Mouse (Mus musculus) spleen, adult 2 months (tissue): ENCODE results near the gene Rnf4.

Source experiments
- CTCF ChIP-seq: fragments of 200-500 bp; IDR thresholded peaks from 2 replicates; pipeline ENCODE4 v1.5.1; 2011; ENCODE audit warnings: mild to moderate bottlenecking, inconsistent platforms; ENCODE audit not compliant: insufficient read depth, insufficient read length, insufficient replicate concordance; ENCODE audit errors: extremely low read depth
- POLR2A ChIP-seq: fragments of 200-500 bp; IDR thresholded peaks from 2 replicates; pipeline ENCODE4 v1.6.1; 2011; ENCODE audit warnings: low read depth, low read length, inconsistent platforms

GRCm38 (mm10) chr5:34398326-34398725 lies 62.2 kb downstream of the Rnf4 start:
- no peak for TF ChIP-seq CTCF
- TF ChIP-seq POLR2A, result no peak
